Mouse (Mus musculus) 416B (cell line): ENCODE measurements around the gene Gpr87.

Source experiments
- DNase-seq: peaks from one replicate; pipeline ENCODE4 v3.0.0; 2011; ENCODE audit warnings: low read depth

The Gpr87 gene

GRCm38 (mm10) chr3:59194938-59195337, at the start of gene Gpr87:
TSS of gene Gpr87 (minus strand) at chr3:59195104.
- DNase-seq = no peak

GRCm38 (mm10) chr3:59243384-59243783, 48.5 kb upstream of the Gpr87 start:
- no peak for DNase-seq

- DNase-seq = no peak
Observed at GRCm38 (mm10) chr3:59234878-59235277, 40.0 kb upstream of the Gpr87 start.

- no peak for DNase-seq
Observed at GRCm38 (mm10) chr3:59230912-59231311, 36.0 kb upstream of the Gpr87 start.

- no peak for DNase-seq
Observed at GRCm38 (mm10) chr3:59228730-59229551, 34.0 kb upstream of the Gpr87 start.

GRCm38 (mm10) chr3:59227696-59228095, 32.8 kb upstream of the Gpr87 start:
- no peak for DNase-seq

GRCm38 (mm10) chr3:59225411-59225810, 30.5 kb upstream of the Gpr87 start:
- no peak for DNase-seq

GRCm38 (mm10) chr3:59222303-59222702, 27.4 kb upstream of the Gpr87 start:
- DNase-seq = peak; percentile 39

- DNase-seq = peak; percentile 40
Observed at GRCm38 (mm10) chr3:59219326-59219725, 24.4 kb upstream of the Gpr87 start.

GRCm38 (mm10) chr3:59217211-59217610, 22.3 kb upstream of the Gpr87 start:
- DNase-seq = no peak

GRCm38 (mm10) chr3:59212404-59212803, 17.5 kb upstream of the Gpr87 start:
- DNase-seq = peak; percentile 63

- DNase-seq = no peak
Observed at GRCm38 (mm10) chr3:59211784-59212183, 16.9 kb upstream of the Gpr87 start.

GRCm38 (mm10) chr3:59210727-59211126, 15.8 kb upstream of the Gpr87 start, which contains the start of gene P2ry13:
TSS of gene P2ry13 (minus strand) at chr3:59210882.
- DNase-seq = peak; percentile 64

- no peak for DNase-seq
Observed at GRCm38 (mm10) chr3:59210089-59210488, 15.2 kb upstream of the Gpr87 start.

GRCm38 (mm10) chr3:59208650-59209548, 14.0 kb upstream of the Gpr87 start:
- peak; percentile 80 for DNase-seq

- DNase-seq = peak; percentile 71
Observed at GRCm38 (mm10) chr3:59205941-59206340, 11.0 kb upstream of the Gpr87 start.

GRCm38 (mm10) chr3:59204719-59205503, 10.0 kb upstream of the Gpr87 start:
- peak; percentile 38 for DNase-seq

- DNase-seq = no peak
Observed at GRCm38 (mm10) chr3:59203802-59204520, 9.1 kb upstream of the Gpr87 start.

GRCm38 (mm10) chr3:59197329-59197948, 2.5 kb upstream of the Gpr87 start:
- DNase-seq = no peak

- DNase-seq = no peak
Observed at GRCm38 (mm10) chr3:59194099-59194498, 805 bp downstream of the Gpr87 start.

GRCm38 (mm10) chr3:59191674-59192073, 3.2 kb downstream of the Gpr87 start:
- DNase-seq = no peak
